Mouse (Mus musculus) right cerebral cortex, postnatal 10 days (tissue): ENCODE data around the gene Zfhx3.

Experiments
- DNase-seq, 2 experiments: peaks; one replicate each; pipeline ENCODE4 v3.0.0; 2021; ENCODE audit warnings: low spot score in 2 of 2

Gene Zfhx3

GRCm38 (mm10) chr8:108990537-108990936, 1048.1 kb downstream of the Zfhx3 start:
- DNase-seq, result no peak

GRCm38 (mm10) chr8:108991395-108991794, 1049.0 kb downstream of the Zfhx3 start:
- no peak for DNase-seq

GRCm38 (mm10) chr8:108993718-108994117, 1051.3 kb downstream of the Zfhx3 start:
- no peak for DNase-seq

GRCm38 (mm10) chr8:108994187-108994586, 1051.7 kb downstream of the Zfhx3 start:
- no peak for DNase-seq

GRCm38 (mm10) chr8:108994880-108995279, 1052.4 kb downstream of the Zfhx3 start:
- DNase-seq, result no peak

- DNase-seq, result no peak
These were observed 1054.9 kb downstream of the Zfhx3 start for GRCm38 (mm10) chr8:108997334-108997733.

GRCm38 (mm10) chr8:108999297-109000249, 1057.1 kb downstream of the Zfhx3 start:
- DNase-seq, result no peak

- DNase-seq, result no peak
These were observed 1058.6 kb downstream of the Zfhx3 start for GRCm38 (mm10) chr8:109001031-109001430.

- DNase-seq, result no peak
These were observed 1059.5 kb downstream of the Zfhx3 start for GRCm38 (mm10) chr8:109001923-109002322.

- no peak for DNase-seq
These were observed 1064.5 kb downstream of the Zfhx3 start for GRCm38 (mm10) chr8:109006986-109007385.
